Mouse (Mus musculus) liver, adult 2 months (tissue): ENCODE measurements around the gene Shkbp1.

Source experiments
- CTCF ChIP-seq: fragments of 200-500 bp; IDR thresholded peaks from 2 replicates; pipeline ENCODE4 v1.5.1; 2011; ENCODE audit warnings: low read depth, low read length, control low read depth
- POLR2A ChIP-seq: fragments of 200-500 bp; IDR thresholded peaks from 2 replicates; pipeline ENCODE4 v1.6.1; 2011; ENCODE audit warnings: low read length, control low read depth; ENCODE audit not compliant: insufficient read depth; ENCODE audit errors: extremely low read depth

GRCm38 (mm10) chr7:27354144-27354543 lies 1.7 kb downstream of the Shkbp1 start:
- no peak for TF ChIP-seq POLR2A
- TF ChIP-seq CTCF: no peak
